Mouse (Mus musculus): ENCODE measurements around the gene Mmp17. TPM values are rescaled to one million over a fixed set of nuclear protein-coding genes. Genes with fewer than 3 reads are reported as not detected.

Gene Mmp17
- polyA plus RNA-seq, 1 experiment from 2014 or later: 11.7 TPM

GRCm38 (mm10) chr5:129657931-129658330 is 74.0 kb downstream of the Mmp17 start:
- Histone ChIP-seq H3K36me3 (ENCODE audit: control insufficient read depth, insufficient read depth, low read length) (peaks cover 29% of the 10 kb centered on the region), H3K9me3 (replicated peaks; ENCODE audit: control insufficient read depth, low read length, poor library complexity, severe bottlenecking) (no peaks in the 10 kb centered on the region), H3K4me2 (ENCODE audit: low read length) (no peak overlapping the region), H3K27me3 (ENCODE audit: control insufficient read depth, insufficient read depth, low read depth, low read length) (no peaks in the 10 kb centered on the region), H3K4me1 (ENCODE audit: control insufficient read depth, insufficient read depth, low read length) (no peaks in the 10 kb centered on the region), H3K4me3 (ENCODE audit: low read depth, low read length) (no peak overlapping the region), H3K27ac (ENCODE audit: low read length) (no peak overlapping the region), H3K9ac (ENCODE audit: low read depth, low read length) (no peak overlapping the region)
- ATAC-seq: no peak
- 94% methylated on average over 15 of the region's 15 CpGs for WGBS

Other genes with a start within 250 kb of the Mmp17 start
- gene Sfswap, start 82.9 kb upstream of the Mmp17 start, polyA plus RNA-seq (2015; fragmentation: Nextera tagmentation; extraction: Ambion mirVana): 49.6 and 53.6 TPM in 2 replicates
- 8.1 and 9.3 TPM in 2 replicates for gene Zfp11, start 85.9 kb downstream of the Mmp17 start, polyA plus RNA-seq (2015; fragmentation: Nextera tagmentation; extraction: Ambion mirVana)
- not detected in 2 replicates for gene Sept14, start 124.3 kb downstream of the Mmp17 start, polyA plus RNA-seq (2015; fragmentation: Nextera tagmentation; extraction: Ambion mirVana)
- gene Mrps17, start 131.3 kb downstream of the Mmp17 start, polyA plus RNA-seq (2015; fragmentation: Nextera tagmentation; extraction: Ambion mirVana): 167 and 170 TPM in 2 replicates
- gene Nipsnap2, start 140.9 kb downstream of the Mmp17 start, polyA plus RNA-seq (2015; fragmentation: Nextera tagmentation; extraction: Ambion mirVana): 87.7 and 90.4 TPM in 2 replicates
- gene Psph, start 203.3 kb downstream of the Mmp17 start, polyA plus RNA-seq (2015; fragmentation: Nextera tagmentation; extraction: Ambion mirVana): 31.1 TPM in 2 replicates